ENCODE assay signal across 9 mouse cellular contexts in genomic region chr8:94342691-94343090, GRCm38 (mm10). TPM values are rescaled to one million over a fixed set of nuclear protein-coding genes. Genes with fewer than 3 reads are reported as not detected.
"Had no signal": no experiment of that assay in that cellular context is flagged by ENCODE, and none has a peak within 500 bp of the region (broad histone marks: within the 10 kb centered on the region; RNA-seq: fewer than 3 reads in every experiment).

No protein-coding gene starts in this region.

- H3K4me2 ChIP-seq: liver, embryonic 15.5 days; lung, embryonic 14.5 days; midbrain, embryonic 12.5 days; neural tube, embryonic 12.5 days; stomach, embryonic 15.5 days had no signal

- H3K9me3 ChIP-seq: liver, embryonic 15.5 days; megakaryocyte, embryonic 14.5 days; midbrain, embryonic 12.5 days; neural tube, embryonic 12.5 days; stomach, embryonic 15.5 days had no signal

- H3K9ac ChIP-seq: liver, embryonic 15.5 days; liver, postnatal 0 days; lung, embryonic 14.5 days; midbrain, embryonic 12.5 days; neural tube, embryonic 12.5 days; stomach, embryonic 15.5 days had no signal

- H3K27me3 ChIP-seq: liver, embryonic 15.5 days; midbrain, embryonic 12.5 days; neural tube, embryonic 12.5 days; stomach, embryonic 15.5 days had no signal

- H3K27ac ChIP-seq: liver, embryonic 15.5 days; macrophage; midbrain, embryonic 12.5 days; neural tube, embryonic 12.5 days; stomach, embryonic 15.5 days; stomach, postnatal 0 days had no signal

- H3K36me3 ChIP-seq: liver, embryonic 15.5 days; midbrain, embryonic 12.5 days; neural tube, embryonic 12.5 days; stomach, embryonic 15.5 days had no signal

- H3K4me3 ChIP-seq: liver, embryonic 15.5 days; megakaryocyte, embryonic 14.5 days; midbrain, embryonic 12.5 days; neural tube, embryonic 12.5 days; stomach, embryonic 15.5 days had no signal

- H3K4me1 ChIP-seq: midbrain, embryonic 12.5 days; neural tube, embryonic 12.5 days; stomach, embryonic 15.5 days had no signal

RNA-seq across cellular contexts. Expression of gene Slc12a3, which starts 13.7 kb away (rescaled TPM):
- polyA plus RNA-seq: lung, embryonic 14.5 days; macrophage; midbrain, embryonic 12.5 days had no signal
